Mouse (Mus musculus) brain, adult 2 months (tissue): ENCODE measurements at regions not wholly inside any gene's neighbourhood (a gene's known extent, or its start where the extent isn't known, plus 50 kb on each side); places are given as distances from the start of the nearest gene placed in this dataset.

Source experiments
- DNase-seq: peaks from one replicate; pipeline ENCODE4 v3.0.0; 2011; ENCODE audit warnings: low read depth, low spot score

GRCm38 (mm10) chr15:97188545-97188944, 58.4 kb upstream of the Pced1b start:
- no peak for DNase-seq

- no peak for DNase-seq
These were observed 59.1 kb upstream of the Pced1b start for GRCm38 (mm10) chr15:97187831-97188230.

- DNase-seq: no peak
These were observed 60.9 kb upstream of the Pced1b start for GRCm38 (mm10) chr15:97186034-97186433.

- no peak for DNase-seq
These were observed 64.3 kb upstream of the Pced1b start for GRCm38 (mm10) chr15:97182617-97183038.

- peak; percentile 76 for DNase-seq
These were observed 65.8 kb upstream of the Pced1b start for GRCm38 (mm10) chr15:97180970-97181669.

GRCm38 (mm10) chr15:97178286-97178685, 68.6 kb upstream of the Pced1b start:
- no peak for DNase-seq

GRCm38 (mm10) chr15:97177806-97178205, 69.1 kb upstream of the Pced1b start:
- no peak for DNase-seq

- DNase-seq: no peak
These were observed 71.9 kb upstream of the Pced1b start for GRCm38 (mm10) chr15:97174989-97175388.

- DNase-seq: no peak
These were observed 73.7 kb upstream of the Pced1b start for GRCm38 (mm10) chr15:97173233-97173632.

GRCm38 (mm10) chr15:97170074-97170473, 76.8 kb upstream of the Pced1b start:
- no peak for DNase-seq

- DNase-seq: peak; percentile 37
These were observed 77.5 kb upstream of the Pced1b start for GRCm38 (mm10) chr15:97169381-97169780.

GRCm38 (mm10) chr15:97167116-97167515, 79.8 kb upstream of the Pced1b start:
- DNase-seq: no peak

GRCm38 (mm10) chr15:97164616-97165015, 82.3 kb upstream of the Pced1b start:
- peak; percentile 56 for DNase-seq

- no peak for DNase-seq
These were observed 82.9 kb upstream of the Pced1b start for GRCm38 (mm10) chr15:97163971-97164370.

GRCm38 (mm10) chr15:97163090-97163489, 83.8 kb upstream of the Pced1b start:
- no peak for DNase-seq

- DNase-seq: no peak
These were observed 84.6 kb upstream of the Pced1b start for GRCm38 (mm10) chr15:97162305-97162704.

- no peak for DNase-seq
These were observed 85.4 kb upstream of the Pced1b start for GRCm38 (mm10) chr15:97161530-97161929.

- peak; percentile 76 for DNase-seq
These were observed 94.6 kb upstream of the Pced1b start for GRCm38 (mm10) chr15:97152354-97152753.

GRCm38 (mm10) chr15:97151793-97152192, 95.1 kb upstream of the Pced1b start:
- DNase-seq: peak; percentile 71

GRCm38 (mm10) chr15:97150983-97151735, 95.4 kb upstream of the Slc38a4 start:
- DNase-seq: peak; percentile 39

GRCm38 (mm10) chr15:97141958-97142357, 86.2 kb upstream of the Slc38a4 start:
- no peak for DNase-seq

GRCm38 (mm10) chr15:97138265-97138664, 82.5 kb upstream of the Slc38a4 start:
- DNase-seq: no peak

- DNase-seq: peak; percentile 82
These were observed 79.5 kb upstream of the Slc38a4 start for GRCm38 (mm10) chr15:97135291-97135690.
